Mouse (Mus musculus) spleen, postnatal 4 days (tissue): ENCODE results near the gene Wbp11.
A peak's percentile ranks its signal among the peaks of the same experiment; 100 is the strongest.
"Not testable (repeated sequence)": the region's sequence is repeated elsewhere in the genome, so short reads cannot be mapped to it uniquely, and the experiment has no call there.

Experiments
- DNase-seq, 2 experiments: peaks; one replicate each; pipeline ENCODE4 v3.0.0; 2022; ENCODE audit warnings: low spot score in 2 of 2

The Wbp11 gene

GRCm38 (mm10) chr6:136803739-136804633 lies 24.0 kb downstream of the Wbp11 start, which contains the start of gene Hist4h4:
Hist4h4 (minus strand) TSS chr6:136804415.
- DNase-seq: peak; percentile 96 to 99

GRCm38 (mm10) chr6:136803093-136803738 lies 24.8 kb downstream of the Wbp11 start:
- no peak for DNase-seq

DNA sequence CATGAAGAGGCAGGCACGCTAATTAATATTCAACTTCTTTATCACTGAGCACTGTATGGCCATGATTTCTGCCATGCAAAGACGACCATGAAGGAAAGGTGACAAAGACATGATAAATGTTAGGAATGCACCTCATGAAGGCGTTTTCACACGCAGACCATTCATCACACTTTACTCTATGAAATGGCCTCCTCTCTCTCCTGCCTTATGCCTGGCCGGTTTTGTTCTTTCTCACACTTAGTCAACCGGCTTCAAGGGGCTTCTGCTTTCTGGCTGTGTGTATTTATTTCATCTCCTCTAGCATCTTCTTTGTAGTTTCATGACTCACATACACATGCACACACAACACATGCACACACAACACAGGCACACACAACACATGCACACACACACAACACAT lies 26.8 kb downstream of the Wbp11 start:
- DNase-seq: no peak

DNA sequence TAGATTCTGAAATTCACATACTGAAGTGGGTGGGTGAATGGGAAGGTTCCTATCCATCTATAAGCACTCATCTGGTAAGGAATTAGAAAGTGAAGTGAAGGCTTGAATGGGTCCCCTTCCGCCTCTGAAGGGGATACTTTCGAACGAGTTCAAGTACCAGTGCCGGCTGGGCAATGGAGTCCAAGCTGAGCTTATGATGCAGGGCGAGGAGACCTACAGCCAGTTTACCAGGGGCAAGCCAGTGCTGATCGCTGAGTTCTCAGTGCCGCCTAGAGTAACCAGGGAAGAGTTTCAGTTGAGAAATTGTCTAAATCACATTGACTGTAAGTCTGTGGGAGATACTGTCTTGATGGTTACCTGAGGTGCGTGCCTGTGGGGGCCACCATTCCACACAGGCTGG lies 27.3 kb downstream of the Wbp11 start:
- no peak for DNase-seq

DNA sequence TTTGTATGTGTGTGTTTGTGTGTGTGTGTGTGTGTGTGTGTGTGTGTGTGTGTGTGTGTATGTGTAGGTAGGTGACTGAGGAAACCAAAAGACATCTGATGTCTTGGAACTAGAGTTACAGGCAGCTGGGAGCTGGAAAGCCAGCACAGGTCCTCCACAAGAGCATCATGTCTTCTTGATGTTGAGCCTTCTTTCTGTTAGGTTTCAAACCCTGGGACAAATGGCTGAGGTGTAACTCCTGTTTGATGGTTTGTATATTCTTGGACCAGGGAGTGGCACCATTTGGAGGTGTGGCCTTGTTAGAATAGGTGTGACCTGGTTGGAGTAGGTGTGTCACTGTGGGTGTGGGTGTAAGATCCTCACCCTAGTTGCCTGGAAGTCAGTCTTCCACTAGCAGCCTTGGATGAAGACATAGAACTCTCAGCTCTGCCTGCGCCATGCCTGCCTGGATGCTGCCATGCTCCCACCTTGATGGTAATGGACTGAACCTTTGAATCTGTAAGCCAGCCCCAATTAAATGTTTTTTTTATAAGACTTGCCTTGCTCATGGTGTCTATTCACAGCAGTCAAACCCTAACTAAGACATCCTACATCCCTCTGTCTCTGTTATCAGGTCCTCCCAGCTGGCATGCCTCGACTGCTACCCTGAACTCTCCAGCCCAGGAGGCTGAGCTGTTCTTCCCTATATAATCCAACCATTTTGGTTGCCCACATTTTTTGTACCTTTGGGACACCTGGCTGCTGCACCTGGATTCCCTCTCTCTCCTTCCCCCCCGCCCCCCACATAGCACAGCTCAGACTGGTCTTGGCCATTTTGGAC lies 29.9 kb downstream of the Wbp11 start:
- DNase-seq: not testable (repeated sequence)

- DNase-seq: no peak
Measured at GRCm38 (mm10) chr6:136795850-136796249, 32.2 kb downstream of the Wbp11 start.

DNA sequence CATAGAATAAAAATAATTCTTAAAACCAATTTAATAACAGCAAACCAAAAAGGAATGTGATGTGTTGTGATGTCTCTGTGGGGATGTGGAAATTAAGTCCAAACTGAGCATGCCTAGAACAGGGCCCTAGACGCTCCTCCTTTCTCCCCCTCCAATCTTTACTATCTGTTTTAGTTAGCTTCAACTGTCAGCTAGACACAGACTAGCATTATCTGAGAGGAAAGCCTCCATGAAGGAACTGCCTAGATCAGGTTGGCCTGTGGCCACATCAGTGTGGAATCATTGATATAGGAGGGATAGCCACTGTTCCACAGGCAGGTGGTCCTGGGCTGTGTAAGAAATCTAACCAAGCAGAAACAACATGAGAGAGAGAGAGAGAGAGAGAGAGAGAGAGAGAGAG lies 32.9 kb downstream of the Wbp11 start:
- no peak for DNase-seq

DNA sequence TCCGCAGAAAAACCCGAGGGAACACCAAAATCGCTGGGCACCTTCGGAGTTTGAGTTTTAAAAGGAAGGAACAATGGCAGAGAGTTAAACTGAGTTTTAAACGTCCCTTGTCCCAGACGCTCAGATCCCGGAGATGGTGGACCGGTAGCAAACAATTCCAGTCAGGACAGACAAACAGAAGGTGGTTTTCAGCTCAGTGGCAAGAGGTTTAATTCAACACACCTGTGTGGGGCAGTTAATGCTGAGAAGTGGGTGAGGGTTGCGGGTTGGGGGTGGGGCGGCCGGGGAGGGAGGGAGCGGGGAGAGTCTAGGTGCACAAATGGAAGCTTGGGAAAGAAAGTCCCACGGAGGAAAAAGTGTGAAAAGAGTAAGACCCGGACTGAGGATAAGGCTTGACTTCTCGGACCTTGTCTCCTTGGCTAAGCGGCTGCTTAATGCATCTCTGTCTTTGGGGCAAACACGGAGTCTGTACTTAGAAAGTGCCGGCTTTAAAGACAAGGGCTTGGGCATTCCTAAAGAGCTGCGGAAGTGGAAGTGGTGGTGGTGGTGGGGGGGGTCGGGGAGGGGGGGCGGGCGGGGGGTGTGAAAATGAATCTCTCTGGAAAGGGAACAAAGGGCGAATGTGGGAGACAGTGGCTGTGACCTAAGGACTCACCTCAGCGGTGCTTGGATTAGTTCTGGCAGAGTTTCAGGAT lies 34.1 kb downstream of the Wbp11 start:
- no peak for DNase-seq

DNA sequence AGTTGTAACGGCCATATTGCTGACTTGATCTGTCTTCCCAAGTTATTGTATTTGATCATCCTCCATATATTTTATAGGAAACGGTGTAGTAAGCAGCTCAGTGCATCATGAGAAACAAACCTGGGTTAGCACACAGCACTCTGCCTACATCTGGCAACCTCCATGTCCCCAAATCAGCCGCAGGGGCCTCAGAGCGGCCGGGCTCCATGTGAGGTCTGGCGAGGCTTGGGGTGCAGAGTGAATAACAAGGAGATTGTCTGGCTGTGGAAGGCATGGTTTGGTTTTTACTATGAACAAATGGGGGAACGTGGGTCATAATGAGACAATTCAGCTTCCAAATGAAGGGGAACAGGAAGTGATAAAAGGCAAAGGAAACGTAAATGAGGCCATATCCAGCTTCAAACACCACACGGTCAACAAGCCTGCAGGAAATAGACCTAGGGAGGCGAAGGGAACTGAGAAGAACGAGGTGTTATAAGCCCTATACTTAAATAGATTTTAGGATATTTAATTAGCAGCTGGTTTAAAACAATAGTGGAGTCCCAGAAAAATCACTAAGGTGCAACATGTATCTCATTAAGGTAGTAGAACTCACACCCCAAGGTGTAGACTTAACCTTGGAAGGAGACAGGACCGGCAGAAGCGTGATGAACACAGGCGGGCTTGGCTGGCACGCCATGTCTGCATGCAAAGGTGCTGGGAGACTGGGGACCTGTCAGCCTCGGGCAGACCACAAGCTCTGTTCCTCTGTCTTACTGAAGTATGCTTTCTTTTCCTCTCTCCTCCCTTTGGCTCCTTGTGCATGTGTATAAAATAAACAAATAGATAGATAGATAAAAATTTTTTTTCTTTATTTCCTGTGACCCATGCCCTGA lies 34.9 kb downstream of the Wbp11 start:
- DNase-seq: no peak

DNA sequence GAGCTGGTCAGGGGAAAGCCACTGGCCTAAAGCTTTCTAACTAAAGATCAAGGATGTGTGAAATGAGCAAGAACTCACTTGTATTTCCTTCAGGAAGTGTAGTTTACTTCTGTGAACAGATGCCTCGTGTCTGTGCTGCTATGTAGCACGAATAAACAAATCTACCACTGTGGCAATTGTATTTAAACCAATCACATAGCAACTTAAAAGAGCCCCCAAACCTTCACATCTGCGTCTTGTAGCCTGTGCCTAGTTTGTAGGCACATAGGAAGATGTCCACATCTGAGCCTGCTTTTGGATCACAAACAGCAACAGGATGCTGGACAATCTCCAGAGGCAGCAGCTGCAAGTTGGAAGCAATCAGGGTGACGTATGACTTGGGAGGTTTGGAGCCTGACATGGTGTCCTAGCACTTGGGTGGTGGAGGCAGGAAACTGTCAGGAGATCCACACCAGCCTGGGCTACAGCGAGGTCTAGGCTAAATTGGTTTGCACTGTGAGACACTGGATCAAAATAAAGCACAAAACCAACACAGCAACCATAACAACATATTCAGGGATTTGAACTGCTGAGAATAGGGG lies 38.6 kb downstream of the Wbp11 start:
- DNase-seq: no peak

- no peak for DNase-seq
Measured at GRCm38 (mm10) chr6:136782761-136783160, 45.3 kb downstream of the Wbp11 start.

DNA sequence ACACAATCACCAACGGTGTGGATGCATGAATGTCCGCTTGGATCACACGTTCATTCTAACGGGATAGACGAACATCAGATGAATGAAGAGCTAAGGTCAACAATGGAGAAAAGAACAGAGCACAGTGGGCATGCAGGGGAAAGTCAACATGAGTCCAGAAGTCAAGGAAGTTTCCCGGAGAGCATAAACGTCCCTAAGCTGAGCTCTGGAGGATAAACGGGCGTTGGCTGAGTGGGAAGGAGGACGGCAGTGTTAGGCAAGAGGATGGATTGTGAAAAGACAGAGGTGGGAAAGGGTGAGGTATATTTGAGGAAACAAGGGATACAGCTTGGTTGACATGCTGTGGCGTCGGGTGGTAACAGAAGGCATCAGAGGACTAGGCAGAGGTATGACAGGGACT lies 45.9 kb downstream of the Wbp11 start:
- DNase-seq: no peak

GRCm38 (mm10) chr6:136781377-136781986 lies 46.6 kb downstream of the Wbp11 start, which contains the start of gene Gucy2c:
Gucy2c (minus strand) TSS chr6:136781765.
- DNase-seq: no peak

DNA sequence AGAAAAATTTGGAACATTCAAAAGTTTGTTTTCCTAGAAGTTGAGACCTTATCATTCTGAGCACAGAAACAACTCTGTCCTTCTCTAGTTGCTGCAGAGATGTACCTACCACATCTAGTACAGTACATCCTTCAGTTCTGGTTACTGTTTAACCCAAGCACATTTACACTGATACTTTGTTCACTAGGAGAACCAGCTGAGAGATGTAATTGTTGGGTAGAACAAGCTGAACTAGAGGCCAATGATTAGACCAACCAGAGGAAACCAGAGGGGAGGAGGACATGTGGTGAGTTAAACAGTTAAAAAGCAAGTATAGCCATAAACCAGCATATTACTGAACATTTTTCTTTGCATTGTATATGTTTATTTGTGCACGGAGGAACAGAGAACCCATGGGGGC lies 51.6 kb downstream of the Wbp11 start:
- DNase-seq: no peak

DNA sequence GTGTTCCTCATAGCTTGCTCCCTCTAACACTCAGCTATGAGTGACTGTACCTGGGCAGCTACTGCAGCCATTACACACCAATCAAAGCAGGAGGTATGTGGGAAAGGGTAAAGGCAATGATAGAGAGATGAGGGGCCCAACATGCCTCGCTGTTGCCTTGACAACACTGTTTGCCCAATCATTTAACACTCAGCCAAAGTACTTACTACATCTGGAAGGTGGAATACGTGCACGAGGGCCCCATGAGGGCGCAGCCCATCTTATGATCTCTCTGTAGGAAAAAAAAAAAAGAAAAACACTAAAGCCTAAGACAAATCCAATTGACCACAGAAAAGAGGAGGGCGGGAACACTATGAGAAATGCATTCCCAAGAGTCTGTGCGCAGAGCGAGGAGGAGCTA lies 58.2 kb downstream of the Wbp11 start:
- peak in 1 of 2 experiments; percentile 15 for DNase-seq

GRCm38 (mm10) chr6:136769143-136769542 lies 58.9 kb downstream of the Wbp11 start:
- peak in 1 of 2 experiments; percentile 46 for DNase-seq

- DNase-seq: no peak
Measured at GRCm38 (mm10) chr6:136763912-136764311, 64.1 kb downstream of the Wbp11 start.
